Mouse (Mus musculus): ENCODE data around the gene Hist2h3c2. TPM values are rescaled to one million over a fixed set of nuclear protein-coding genes. Genes with fewer than 3 reads are reported as not detected.
A peak's percentile ranks its signal among the peaks of the same experiment; 100 is the strongest.
"Not testable (repeated sequence)": the region's sequence is repeated elsewhere in the genome, so short reads cannot be mapped to it uniquely, and the experiment has no call there.

Gene Hist2h3c2
- total RNA-seq, 2 experiments from 2014 or later, result 11.4 to 12.3 TPM

DNA sequence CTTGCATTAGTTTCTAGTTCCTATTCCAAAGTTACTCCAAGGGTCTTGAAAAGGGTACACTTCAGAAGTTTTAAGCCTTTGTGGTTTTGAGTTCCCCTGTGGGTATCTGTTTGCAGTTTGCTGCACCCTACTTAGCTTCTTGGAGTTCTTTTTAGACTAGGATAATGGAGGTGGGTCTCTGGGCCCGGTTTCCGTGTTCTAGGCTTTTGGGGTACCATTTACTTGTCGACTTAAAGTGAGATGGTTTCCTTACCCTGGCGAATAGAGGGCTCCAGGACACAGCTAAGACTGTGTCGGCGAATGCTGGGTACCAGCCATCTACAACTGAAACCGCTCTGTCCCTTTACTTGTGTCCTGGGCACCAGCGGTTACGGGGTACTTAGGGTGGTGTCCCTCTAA is 17.3 kb downstream of the Hist2h3c2 start:
- no peak for DNase-seq (ENCODE audit: low spot score in 2 of 2)
- Histone ChIP-seq H3K27ac (peak overlapping the region; percentile 100), H3K4me3 (peak overlapping the region; percentile 90)
- TF ChIP-seq CTCF (conservative IDR thresholded peaks at IDR 0.05), result no peak

DNA sequence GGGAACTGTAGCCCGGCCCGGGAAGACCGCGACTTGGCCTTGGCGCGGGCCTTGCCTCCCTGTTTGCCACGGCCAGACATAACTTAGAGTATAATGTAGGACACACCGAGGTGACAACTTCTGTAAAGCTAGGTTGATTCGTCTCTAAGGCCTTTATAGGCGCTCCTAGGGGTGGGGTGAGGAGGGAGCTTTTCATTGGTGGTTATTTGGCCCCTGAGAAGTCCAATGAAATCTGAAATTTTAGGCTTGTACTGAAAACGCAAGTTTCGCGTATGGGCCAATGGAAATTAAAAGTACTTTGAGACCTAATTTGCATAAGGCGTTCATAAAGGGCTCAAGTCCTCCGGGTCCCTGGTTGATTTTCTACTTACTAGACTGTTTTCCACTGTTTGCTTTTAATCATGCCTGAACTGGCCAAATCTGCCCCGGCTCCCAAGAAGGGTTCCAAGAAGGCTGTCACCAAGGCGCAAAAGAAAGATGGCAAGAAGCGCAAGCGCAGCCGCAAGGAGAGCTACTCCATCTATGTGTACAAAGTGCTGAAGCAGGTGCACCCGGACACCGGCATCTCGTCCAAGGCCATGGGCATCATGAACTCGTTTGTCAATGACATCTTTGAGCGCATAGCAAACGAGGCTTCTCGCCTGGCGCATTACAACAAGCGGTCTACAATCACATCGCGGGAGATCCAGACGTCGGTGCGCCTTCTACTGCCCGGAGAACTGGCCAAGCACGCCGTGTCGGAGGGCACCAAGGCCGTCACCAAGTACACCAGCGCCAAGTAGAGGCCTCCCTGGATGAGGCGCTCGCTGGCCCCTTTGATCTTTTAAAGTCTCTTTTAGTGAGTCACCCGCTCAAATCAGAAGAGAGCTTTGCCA is 17.9 kb downstream of the Hist2h3c2 start, which contains the start of the genes Hist2h2ac and Hist2h2be:
Hist2h2ac (minus strand) TSS at position 116 of the 875 bp plus-strand sequence.
Hist2h2be (plus strand) TSS at position 355 of the 875 bp plus-strand sequence.
- peak within 1 kb of the TSS; percentile 100 for H3K27ac ChIP-seq
- peak; percentile 42 for TF ChIP-seq CTCF (conservative IDR thresholded peaks at IDR 0.05)
- H3K4me3 ChIP-seq, result peak within 1 kb of the TSS; percentile 90
- DNase-seq (ENCODE audit: low spot score in 2 of 2), result peak; percentile 87 to 94

DNA sequence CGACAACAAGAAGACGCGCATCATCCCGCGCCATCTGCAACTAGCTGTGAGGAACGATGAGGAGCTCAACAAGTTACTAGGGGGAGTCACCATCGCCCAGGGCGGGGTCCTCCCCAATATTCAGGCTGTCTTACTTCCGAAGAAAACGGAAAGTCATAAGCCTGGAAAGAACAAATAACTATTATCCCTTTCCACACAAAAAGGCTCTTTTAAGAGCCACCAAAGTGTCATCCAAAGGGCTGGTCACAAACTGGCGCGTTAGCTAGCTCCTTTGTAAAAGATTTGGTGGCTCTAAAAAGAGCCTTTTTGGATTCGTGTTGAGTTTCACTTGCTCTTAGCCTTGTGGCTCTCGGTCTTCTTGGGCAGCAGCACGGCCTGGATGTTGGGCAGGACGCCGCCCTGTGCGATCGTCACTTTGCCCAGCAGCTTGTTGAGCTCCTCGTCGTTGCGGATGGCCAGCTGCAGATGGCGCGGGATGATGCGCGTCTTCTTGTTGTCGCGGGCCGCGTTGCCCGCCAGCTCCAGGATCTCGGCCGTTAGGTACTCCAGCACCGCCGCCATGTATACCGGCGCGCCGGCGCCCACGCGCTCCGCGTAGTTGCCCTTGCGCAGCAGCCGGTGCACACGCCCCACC is 18.7 kb downstream of the Hist2h3c2 start:
- Histone ChIP-seq H3K27ac (peak overlapping the region; percentile 100), H3K4me3 (peak overlapping the region; percentile 90)
- not testable (repeated sequence) for DNase-seq (ENCODE audit: low spot score in 2 of 2)

DNA sequence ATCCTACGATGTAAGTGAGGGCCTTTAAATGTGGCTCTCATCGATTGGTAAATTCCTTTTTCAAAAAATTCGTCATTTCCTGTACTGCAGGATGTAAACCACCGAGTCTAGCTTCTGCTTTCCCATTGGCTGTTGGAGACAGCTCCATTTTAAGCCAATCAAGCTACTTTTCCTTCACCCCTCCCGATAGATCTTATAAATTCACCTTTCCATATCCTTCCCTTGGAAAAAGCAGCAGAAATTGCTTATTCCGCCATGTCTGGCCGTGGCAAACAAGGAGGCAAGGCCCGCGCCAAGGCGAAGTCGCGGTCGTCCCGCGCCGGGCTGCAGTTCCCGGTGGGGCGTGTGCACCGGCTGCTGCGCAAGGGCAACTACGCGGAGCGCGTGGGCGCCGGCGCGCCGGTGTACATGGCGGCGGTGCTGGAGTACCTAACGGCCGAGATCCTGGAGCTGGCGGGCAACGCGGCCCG is 19.2 kb downstream of the Hist2h3c2 start, which contains the start of the genes Bola1 and Hist2h2ab:
Bola1 (minus strand) TSS at position 49 of the 470 bp plus-strand sequence.
Hist2h2ab (plus strand) TSS at position 205 of the 470 bp plus-strand sequence.
- peak; percentile 75 to 90 for DNase-seq (ENCODE audit: low spot score in 2 of 2)
- Histone ChIP-seq H3K4me3 (peak within 1 kb of the TSS; percentile 90), H3K27ac (peak within 1 kb of the TSS; percentile 100)
- TF ChIP-seq CTCF (conservative IDR thresholded peaks at IDR 0.05), result no peak

DNA sequence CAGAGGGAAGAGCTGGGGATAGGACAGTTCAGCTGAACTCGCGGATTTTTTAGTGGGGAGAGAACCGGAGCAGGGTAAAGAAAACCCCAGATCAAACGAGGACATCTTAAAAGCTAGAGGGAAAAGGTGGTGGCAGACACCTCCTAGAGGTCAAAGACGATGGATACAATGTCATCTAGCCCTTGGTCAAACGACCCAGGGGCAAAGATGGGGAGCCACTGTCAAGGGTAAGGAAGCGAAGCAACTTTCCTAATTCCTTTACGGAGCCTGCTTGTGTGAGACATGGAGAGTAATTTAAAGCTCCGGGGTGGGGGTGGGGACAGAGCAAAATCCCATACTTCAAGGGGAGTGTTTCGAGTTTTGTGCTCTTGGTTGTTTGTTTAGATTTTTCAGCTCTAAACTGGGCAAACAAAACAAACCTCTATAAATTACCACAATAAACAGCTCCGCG is 19.7 kb downstream of the Hist2h3c2 start:
- DNase-seq (ENCODE audit: low spot score in 2 of 2), result no peak
- Histone ChIP-seq H3K27ac (peak overlapping the region; percentile 100), H3K4me3 (peak overlapping the region; percentile 90)
- peak; percentile 59 for TF ChIP-seq CTCF (conservative IDR thresholded peaks at IDR 0.05)

DNA sequence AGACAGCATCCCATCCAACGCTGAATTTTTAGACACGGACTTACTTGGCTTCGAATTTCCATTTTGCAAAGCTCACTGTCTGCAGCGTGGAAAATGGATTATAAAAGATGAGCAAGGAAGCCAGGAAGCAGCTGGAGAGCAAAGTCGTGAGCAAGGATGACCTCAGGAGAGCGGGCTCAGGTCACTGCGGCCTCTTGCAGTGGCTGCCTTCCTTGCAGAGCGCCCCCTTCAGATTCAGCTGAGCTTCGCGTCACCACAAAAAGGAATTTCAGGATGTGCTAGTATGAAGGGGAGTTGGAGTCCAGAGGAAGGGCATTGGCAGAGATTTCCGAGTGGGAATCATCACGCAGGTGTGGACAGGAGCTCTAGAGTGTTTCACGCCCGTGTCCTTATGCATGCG is 29.7 kb downstream of the Hist2h3c2 start:
- no peak for DNase-seq (ENCODE audit: low spot score in 2 of 2)
- peak; percentile 65 for TF ChIP-seq CTCF (conservative IDR thresholded peaks at IDR 0.05)
- no peak overlapping the region for H3K4me3 ChIP-seq
- no peak overlapping the region for H3K27ac ChIP-seq

DNA sequence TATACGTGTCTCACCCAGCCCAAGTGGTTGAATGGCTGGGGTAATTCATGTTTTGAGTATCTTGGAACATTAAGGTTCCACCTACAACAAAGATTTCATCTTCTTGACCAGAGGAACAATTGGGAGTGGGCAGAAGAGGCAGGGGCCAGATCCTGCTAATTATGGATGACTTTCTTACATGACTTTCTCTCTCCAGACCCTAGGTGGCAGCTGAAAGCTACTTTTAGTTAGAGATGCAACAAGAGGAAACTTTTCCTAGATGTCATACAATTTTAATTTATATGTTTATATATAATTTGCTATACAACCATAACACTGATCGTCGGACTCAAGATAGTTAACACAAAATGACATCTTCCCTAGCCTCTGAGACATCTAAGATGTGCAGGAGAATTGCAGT is 31.1 kb downstream of the Hist2h3c2 start:
- DNase-seq (ENCODE audit: low spot score in 2 of 2), result no peak
- peak; percentile 64 for TF ChIP-seq CTCF (conservative IDR thresholded peaks at IDR 0.05)
- H3K4me3 ChIP-seq, result no peak overlapping the region
- no peak overlapping the region for H3K27ac ChIP-seq

DNA sequence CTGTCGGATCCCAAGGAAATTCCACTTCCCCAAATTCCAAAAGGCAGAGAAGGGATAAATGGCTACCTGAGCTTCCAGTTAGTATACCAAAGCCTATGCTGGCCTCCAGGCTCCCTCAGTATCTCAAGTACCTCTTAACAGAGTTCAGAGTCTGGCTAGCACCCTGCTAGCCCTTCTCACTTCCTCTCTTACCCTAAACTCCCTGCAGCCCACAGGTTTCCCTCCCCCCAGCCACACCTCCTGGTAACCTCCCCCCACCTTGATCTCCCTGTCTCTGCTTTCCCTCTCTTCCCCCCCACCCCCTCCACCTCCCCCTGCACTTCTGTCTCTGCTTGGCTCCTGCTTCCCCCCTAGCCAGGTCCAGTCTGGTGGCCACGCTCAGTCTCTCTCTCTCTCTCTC is 39.2 kb downstream of the Hist2h3c2 start:
- no peak for TF ChIP-seq CTCF (conservative IDR thresholded peaks at IDR 0.05)
- DNase-seq (ENCODE audit: low spot score in 2 of 2), result no peak
- no peak overlapping the region for H3K27ac ChIP-seq
- H3K4me3 ChIP-seq, result no peak overlapping the region

DNA sequence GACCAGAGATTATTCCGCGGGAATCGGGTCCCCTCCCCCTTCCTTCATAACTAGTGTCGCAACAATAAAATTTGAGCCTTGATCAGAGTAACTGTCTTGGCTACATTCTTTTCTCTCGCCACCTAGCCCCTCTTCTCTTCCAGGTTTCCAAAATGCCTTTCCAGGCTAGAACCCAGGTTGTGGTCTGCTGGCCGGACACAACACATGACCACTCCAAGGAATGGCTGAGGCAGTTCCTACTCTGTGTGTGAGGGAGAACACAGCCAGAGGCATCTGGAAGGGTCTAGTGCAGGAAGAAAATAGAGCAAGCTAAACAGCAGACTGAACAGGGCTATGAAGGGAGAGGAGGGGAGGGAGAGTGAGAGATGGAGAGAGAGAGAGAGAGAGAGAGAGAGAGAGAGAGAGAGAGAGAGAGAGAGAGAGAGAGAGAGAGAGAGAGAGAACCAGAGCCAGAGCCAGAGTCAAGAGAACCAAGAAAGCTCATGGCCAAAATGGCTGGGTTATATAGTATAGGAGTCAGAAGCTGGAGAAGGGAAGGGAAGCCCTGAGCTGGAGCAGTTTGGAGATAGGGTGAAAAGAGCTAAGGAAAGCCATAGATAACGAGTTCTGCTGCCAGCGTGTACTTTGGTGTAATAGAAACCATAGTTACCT is 40.2 kb downstream of the Hist2h3c2 start:
- not testable (repeated sequence) for H3K27ac ChIP-seq; DNase-seq (ENCODE audit: low spot score in 2 of 2); H3K4me3 ChIP-seq

DNA sequence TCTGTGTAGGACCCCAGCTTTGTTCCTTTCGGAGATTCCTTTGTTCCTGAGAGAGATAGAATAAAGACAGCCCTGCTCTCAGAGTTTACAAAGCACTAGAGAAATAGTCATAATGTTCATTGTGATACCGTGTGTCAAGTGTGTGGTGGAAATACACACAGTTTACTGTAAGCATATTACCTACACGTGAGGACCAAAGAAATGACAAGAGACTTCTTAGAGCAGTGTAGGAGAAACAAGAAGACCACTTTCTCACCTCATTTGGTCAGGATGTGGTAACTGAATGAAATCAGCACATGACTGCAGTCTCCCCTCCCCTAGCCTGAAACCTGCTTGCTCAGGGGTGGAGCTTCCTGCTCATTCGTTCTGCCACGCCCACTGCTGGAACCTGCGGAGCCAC is 40.7 kb downstream of the Hist2h3c2 start:
- Histone ChIP-seq H3K4me3 (peak overlapping the region; percentile 80), H3K27ac (peak overlapping the region; percentile 93; the same call in 1 of the 2 replicates)
- no peak for TF ChIP-seq CTCF (conservative IDR thresholded peaks at IDR 0.05)
- no peak for DNase-seq (ENCODE audit: low spot score in 2 of 2)

DNA sequence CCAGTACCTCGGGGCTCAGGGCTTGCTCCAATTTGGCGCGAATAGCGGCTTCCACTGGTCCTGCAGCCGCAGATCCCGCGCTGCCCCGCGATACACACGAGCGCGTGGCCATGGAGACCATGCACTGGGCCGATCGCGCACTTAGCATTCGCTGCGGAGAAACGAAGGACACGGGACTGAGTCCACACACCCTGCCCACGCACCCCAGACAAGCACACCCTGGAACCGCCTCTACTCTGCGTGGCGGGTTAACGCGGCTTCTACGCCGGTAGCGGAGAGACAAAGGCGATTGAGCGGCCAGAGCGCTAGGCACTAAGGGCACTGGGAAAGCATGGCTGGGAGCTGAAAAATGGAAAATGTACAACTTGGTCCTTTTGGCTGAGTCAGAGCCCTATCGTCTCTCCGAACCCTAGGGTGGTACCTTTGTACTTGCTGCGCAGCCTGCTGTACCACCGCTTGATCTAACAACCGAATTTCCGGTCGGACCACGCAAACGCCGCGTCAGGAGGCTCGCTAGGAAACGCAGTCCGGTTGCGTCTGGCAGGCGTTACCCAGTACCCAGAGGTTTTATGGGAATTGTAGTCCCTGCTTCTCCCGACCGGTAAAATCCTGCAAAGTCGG is 41.7 kb downstream of the Hist2h3c2 start:
- H3K4me3 ChIP-seq, result peak overlapping the region; percentile 80
- DNase-seq (ENCODE audit: low spot score in 2 of 2), result peak; percentile 91 to 96

DNA sequence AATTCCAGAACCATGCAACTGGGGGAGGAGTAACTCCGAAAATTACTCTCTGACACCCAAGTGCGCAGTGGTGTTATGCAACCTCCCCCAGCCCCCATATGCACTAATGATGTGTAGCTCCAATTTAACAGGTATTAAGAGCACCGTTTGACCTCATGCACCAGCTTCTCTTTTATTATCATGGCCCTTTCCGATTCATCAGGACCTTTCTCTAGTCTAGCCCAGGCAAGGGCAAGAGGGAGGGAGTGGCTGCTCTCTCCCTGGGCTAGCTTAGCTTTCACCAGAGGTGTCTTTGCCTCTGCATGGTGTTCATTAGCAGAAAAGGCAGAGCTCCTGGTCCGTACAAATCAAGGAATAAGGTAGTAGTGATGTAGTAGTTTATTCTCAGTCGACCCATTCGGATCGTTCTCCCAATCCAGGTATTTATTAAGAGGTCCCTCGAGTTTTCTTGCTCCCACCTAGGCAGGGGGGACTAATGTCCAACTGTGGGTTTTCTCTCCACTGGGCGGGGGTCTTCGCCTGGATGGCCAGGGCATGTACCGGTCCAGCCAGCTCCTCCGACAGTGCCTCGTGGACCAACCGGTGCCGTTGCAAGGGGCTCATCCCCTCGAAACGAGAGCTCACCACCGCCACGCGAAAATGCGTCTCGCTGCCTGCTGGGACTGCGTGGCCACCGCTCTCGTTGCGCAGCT is 42.3 kb downstream of the Hist2h3c2 start:
- H3K4me3 ChIP-seq, result peak overlapping the region; percentile 80
- DNase-seq (ENCODE audit: low spot score in 2 of 2), result no peak

More for the DNA sequence above, 41.7 kb downstream of the Hist2h3c2 start:
- TF ChIP-seq CTCF (conservative IDR thresholded peaks at IDR 0.05), result peak; percentile 50
- H3K27ac ChIP-seq, result peak overlapping the region; percentile 93

More for the DNA sequence above, 42.3 kb downstream of the Hist2h3c2 start:
- peak overlapping the region; percentile 93 for H3K27ac ChIP-seq
- TF ChIP-seq CTCF (conservative IDR thresholded peaks at IDR 0.05), result no peak

Data from layer of hippocampus, adult 2 months (tissue).